Mouse (Mus musculus) liver, postnatal 0 days (tissue): ENCODE results near the gene Vbp1.

ENCODE experiments used
- CTCF ChIP-seq: sonication (generic); IDR thresholded peaks from 2 replicates; pipeline ENCODE4 v1.5.1; 2016; ENCODE audit warnings: antibody characterized with exemption, low read depth
- EP300 ChIP-seq: IDR thresholded peaks from 2 replicates; pipeline ENCODE4 v1.6.1; 2016; ENCODE audit warnings: antibody characterized with exemption, low read depth, mild to moderate bottlenecking

DNA sequence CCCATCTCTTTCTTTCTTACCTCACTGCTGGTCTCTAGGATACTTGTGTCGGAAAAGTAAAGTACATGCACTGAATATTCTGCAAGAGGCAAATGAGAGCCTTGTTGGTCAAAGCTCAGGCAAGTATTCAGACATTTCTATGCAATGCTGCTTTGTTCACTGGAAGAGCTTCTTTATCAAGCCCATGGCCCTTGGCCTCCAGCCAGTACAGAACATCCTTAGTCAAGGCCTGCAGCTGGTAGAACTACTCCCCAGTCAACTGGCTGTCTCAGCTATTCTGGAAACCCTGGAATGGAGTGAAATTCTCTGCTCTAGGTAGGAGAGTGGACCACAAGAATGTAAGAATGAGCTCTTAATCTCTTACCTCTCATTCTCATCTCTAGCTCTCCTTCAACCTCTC lies 24.2 kb upstream of the Vbp1 start:
- TF ChIP-seq CTCF (no peak), EP300 (no peak)
